Mouse (Mus musculus) layer of hippocampus, adult 9-10 months (tissue): ENCODE data around the gene Cep250.
A peak's percentile ranks its signal among the peaks of the same experiment; 100 is the strongest.
"Not testable (repeated sequence)": the region's sequence is repeated elsewhere in the genome, so short reads cannot be mapped to it uniquely, and the experiment has no call there.

Source experiments
- DNase-seq: peaks from one replicate; pipeline ENCODE4 v3.0.0; 2022; ENCODE audit warnings: low spot score

Gene Cep250

DNA sequence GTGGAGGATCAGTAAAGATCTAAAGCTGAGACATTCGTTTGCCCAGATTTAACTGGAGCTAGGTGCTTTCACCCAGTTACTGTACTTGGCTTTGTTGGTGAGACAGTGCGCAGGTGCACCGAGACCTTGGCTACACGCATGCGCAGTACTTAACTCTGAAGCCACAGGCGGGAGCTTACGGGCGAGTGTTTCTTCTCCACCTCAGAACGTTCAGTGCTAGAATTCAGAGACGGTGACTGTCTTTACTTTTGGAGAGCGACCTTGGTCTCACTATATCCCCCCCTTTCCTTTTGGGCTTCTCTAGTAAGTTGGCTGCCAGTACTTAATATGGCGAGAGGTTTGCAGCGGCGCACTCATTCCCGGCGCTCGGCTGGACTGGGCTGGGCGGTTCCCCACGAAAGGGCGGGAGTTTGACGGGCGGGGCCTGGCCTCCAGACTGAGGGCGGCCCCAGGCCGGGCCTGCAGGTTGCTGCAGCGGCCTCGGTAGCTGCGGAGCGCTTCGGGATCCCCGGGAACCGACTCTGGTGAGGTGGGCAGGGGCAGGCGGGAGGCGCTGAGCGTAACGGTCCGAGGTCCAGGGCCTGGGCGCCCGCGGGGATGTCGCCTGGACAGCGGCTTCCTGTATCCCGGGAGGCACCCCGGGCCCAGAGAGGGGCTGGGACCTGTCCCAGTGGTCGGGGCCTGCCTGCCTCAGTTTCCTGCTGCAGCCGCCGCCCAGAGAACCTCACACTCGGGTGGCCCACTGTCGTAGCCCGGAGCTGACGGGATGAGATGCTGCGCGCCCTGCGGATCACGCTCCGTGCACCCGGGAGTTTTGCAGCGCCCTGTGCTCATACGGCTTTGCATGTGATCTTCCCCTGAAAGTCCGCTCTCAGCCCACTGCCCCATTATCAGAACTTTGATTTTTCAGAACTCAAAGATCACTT, at the start of gene Cep250:
Gene Cep250 (plus strand): TSS at position 325 of the 926 bp plus-strand sequence.
- DNase-seq = peak; percentile 76

DNA sequence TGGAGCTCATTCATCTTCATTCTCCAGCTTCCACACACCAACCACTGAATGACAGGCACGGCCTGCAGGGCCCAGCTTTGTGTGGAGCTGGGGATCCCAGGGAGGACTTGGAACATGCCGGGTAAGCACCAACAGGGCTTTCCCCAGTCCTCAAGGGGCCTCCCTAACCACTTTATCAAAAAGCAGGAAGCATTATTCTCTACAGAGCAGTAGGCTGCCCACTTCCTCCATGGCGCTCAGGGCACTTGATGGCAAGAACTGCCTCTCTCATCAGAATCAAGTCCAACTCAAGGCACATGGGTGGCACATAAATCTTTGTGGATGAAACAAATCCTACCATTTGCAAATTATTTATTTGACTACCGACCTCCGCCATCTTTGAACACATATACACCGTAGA, 41.6 kb upstream of the Cep250 start:
- no peak for DNase-seq

DNA sequence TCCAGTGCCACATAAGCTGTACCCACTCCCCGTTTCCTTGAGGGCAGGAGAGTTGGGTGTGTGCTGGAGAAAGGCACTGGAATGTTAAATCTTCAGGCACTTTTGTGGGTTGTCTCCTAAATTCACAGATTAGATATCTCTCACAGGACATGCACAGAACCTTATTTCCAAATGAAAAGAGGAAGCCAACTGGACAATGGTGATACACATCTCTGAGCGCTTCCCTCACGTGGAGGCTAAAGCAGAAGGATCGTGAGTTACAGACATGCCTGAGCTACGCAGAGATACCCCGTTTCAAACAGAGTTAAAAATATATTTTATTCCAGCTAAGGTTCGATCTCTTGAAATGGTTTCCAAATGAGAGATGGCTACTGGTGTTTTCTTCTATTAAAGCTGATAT, 33.1 kb upstream of the Cep250 start:
- DNase-seq = no peak

DNA sequence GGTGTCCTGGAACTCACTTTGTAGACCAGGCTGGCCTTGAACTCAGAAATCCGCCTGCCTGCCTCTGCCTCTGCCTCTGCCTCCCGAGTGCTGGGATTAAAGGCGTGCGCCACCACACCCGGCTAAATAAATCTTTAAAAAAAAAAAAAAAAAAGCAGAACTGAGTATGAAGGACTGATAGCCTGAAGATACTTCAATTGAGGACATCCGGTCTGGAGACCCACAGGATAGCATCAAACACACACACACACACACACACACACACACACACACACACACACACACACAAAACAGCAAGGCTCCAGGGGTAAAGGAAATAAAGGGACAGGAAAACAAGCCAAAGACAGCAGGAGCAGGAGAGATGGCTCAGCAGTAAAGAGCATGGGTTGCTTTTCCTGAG, 31.0 kb upstream of the Cep250 start:
- not testable (repeated sequence) for DNase-seq

DNA sequence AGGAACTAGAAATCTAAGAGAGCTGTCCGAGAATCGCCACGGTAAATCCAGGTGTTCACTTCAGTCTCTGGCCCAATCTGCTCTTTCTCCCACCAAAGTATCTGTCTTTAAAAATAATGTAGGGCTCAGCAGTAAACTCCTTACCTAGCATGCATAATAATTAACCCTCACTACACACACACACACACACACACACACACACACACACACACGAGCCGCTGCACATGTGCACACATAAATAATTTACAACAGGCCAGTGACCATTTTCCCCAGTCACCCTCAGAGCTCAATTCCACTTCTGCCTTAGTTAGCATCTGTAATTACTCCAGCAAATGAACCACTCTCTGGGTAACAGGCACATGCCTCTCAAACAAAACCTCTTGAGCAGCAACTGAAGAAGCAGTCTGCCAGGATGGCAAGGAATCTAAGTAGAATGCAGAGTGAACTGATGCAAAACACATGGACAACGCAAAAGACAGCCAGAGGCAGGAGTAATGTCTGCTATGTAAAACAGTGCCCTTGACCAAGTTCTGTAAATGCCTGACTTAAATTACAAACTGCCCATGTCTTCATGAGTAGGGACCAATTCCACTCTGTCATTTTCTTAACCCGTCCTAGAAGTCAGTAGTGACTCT, 27.4 kb upstream of the Cep250 start:
- DNase-seq = no peak

DNA sequence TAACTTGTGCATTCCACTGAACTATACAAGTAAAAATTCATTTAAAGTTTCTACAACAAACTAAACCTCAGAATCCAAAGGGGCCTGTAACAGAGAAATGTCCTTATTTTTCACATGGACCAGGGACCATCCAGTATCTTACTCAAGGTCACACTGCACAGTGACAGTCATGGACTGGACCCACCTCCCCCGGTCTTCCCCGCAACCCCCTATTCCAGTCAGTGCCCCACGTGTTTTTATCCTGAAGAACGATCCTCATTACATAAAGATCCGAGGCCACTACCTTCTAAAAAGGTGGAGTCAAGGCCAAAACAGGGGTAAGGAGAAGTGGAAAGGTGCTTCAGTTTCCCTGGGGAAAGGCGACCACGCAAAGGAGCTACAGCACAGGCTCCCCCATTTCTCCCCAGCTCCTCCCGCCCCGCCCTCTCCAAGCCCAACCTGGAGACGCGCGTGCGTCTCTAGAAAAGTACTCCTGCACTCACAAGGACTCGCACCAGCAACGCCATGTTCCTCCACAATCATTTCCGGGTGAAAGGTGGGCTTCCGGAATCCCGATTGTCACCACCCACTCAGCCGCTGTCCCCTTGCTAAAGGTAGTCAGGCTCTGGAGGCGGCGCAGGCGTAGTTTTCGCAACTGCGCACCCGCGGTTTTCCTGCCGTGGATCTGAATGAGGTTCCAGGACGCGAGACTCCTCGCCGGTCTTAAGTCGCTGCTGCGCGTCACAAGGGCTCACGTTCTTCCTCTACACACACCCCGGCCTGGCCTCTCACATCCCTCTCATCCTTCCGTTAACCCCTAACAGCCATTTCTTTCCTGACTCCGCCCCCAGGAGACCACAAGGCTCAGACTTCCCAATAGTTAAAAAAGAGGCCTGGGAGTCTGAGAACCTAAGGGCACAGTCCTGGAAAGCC, 26.5 kb upstream of the Cep250 start, which contains the start of gene Uqcc1:
Gene Uqcc1 (minus strand): TSS at position 780 of the 912 bp plus-strand sequence.
- peak; percentile 91 for DNase-seq

DNA sequence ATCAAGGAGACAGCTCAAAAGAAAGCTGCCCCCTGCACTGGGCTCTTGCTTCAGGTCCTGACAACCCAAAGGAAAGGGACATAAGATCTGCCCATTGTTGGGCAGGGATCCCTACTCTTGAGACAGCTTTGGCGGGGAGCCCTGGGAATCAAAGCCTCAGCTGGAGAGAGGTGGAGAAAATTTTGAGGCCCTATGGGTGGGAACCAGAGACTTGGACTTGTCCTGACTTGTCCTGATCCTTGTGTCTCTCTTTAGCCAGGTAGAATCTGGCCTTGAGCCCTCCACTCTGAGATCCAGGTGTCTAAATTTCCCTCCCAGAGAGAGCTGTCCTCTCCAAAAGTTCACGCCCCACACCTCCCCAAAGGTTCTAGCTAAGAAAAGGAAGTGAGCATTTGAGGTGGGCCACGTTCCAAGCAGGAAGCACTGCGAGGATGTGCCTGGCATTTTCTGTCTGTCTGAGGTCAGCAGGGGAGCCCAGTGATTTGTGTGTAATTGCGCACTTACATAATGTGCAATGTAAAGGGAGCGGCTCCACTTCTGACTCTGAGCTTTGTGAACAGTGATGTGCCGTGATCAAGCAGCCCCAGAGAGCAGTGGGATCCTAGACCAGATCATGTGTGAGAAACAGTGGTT, 16.2 kb upstream of the Cep250 start:
- no peak for DNase-seq

DNA sequence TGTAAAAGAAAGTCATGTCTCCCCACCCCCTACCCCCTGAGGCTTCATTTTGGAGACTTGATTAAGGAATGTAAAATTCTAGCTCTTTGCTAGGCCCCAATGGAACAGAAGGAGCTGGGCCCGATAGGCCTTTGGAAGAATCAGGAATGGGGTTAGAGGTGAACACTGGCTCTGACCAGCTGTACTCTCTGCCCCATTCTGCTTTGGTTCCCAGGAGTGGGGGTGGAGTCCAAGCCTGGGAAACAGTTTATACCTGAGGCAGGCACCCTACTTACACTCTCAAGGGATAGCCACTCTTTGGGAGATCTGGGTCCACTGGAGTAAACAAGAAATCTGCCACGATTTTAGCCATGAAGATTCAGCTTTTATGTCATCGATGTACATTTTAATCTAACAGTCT, 15.6 kb upstream of the Cep250 start, which contains the start of gene Gm15557:
Gene Gm15557 (plus strand): TSS at position 48 of the 400 bp plus-strand sequence.
- DNase-seq = no peak

DNA sequence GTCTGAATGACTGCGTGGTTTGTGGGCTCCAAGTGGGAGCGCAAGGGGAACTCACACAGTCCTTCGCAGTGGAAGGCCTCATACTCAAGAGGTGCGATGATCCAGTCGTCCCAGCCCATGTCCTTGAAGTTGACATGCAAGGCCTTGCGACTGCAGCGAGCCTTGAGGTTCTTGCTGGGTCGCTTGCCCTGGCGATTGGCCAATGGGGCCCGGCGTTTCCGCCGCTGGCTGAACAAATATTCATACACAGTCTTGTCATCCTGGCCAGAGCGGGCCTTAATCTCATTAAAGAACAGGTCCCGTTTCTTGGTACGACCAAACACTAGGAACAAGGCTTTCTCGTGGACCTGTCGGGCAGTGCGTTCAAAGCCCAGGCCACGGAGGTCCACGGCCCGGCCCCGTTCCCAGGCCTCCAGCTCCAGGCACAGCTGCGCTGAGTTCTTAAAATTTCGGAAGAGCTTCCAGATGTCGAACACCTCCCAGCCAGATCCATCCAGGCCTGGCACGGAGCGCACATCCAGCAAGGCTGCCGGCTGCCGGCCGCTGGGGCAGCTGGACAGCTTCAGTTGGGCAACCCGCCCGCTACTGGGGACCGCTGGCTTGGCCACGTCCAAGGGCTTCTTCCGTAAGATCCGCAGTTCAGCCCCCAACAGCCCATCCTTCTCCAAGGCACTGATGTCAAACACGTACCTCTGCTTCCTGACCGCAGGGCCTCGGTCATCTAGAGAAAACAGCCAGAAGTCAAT, 14.4 kb upstream of the Cep250 start:
- no peak for DNase-seq

DNA sequence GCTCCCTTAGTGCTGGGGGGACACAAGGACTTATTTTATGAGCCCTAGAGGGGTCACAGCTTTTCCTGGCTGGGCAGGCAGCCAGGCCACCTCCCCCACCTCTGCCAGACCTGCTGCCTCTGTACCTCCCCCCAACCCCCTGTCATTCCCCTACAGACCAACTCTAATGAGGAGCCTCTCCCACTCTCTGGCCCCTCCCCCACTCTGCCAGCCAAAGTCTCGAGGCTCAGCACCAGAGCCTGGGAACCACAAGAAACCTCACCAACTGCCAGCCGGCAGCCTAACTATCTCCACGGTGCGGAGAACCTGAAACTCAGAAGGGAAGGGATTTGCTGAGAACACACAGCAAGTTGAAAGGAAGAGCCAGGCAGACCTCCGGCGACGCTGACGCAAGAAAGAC, 12.8 kb upstream of the Cep250 start:
- DNase-seq = no peak

DNA sequence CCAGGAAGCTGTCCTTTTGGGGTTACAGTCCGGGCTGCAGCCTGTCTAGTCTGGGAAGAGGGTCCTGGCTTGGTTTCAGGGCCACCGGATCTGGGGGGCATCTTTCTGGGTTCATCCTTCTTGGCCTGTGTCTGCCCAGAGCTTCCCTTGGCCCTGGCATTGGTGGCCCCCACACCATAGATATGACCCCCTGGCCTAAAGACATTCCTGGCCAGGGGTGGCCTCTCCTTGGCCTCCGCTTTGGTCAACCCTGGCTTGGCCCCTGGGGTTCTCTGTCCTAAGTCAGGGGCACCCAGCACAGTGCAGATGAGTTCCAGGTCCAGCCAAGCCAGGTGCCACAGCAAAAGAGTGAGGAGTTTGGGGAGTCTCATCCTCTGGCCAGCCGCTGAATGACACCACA, 11.6 kb upstream of the Cep250 start:
- no peak for DNase-seq

DNA sequence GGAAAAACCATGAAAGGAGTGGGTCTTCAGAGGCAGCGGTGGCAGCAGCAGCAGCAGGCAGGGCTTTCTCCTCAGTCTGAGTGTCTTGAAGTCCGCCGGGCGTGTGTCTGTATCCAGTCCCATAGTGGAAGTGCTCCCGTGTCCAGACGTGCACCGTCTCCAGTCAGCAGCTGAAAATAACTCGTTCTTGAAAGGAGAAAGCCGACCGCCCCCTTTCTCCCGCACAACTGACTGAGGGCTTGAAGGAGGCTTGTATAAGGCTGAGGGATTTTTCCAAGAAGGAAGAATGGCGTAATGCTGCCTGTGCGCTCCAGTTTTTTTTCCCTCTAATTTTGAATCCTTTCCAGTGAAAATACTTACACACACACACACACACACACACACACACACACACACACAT, 11.1 kb upstream of the Cep250 start, which contains the start of gene Gdf5:
Gene Gdf5 (minus strand): TSS at position 244 of the 400 bp plus-strand sequence.
- no peak for DNase-seq

DNA sequence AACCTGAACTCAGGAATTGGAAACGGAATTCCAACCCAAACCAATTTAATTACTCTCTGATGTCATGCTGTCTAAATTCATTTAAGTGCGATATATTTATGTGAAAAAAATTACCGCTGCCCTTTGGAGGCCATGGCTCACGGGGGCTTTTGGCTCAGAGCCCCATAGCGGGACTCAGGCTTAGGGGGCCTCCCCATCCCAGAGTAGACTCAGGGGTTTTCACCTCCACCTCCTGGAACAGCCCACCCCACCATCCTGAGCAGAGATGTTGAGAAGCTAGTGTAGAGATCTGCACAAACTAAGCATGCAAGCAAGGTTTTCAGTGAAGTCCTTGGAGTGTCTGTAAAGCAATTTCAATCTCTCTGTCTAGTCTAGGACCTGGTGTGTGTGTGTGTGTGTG, 10.7 kb upstream of the Cep250 start:
- DNase-seq = no peak

DNA sequence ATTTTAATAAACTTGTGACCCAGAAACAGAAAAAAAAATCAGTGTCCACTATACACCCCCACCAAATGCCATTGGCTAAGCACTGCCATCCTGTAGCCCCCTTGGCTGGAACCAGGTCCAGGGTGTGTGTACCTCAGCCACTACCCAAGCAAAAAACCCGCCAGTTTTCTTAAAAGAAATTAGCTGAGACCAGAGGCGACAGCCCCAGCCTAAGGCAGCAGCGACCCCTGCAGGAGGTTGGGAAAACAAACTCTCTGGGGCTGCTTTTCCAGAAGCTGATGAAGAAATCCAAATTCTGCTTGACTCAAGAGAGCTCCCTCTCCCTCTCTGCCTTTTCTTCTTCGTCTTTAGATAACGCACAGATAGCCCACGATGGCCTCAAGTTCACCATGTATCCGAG, 10.2 kb upstream of the Cep250 start:
- no peak for DNase-seq

DNA sequence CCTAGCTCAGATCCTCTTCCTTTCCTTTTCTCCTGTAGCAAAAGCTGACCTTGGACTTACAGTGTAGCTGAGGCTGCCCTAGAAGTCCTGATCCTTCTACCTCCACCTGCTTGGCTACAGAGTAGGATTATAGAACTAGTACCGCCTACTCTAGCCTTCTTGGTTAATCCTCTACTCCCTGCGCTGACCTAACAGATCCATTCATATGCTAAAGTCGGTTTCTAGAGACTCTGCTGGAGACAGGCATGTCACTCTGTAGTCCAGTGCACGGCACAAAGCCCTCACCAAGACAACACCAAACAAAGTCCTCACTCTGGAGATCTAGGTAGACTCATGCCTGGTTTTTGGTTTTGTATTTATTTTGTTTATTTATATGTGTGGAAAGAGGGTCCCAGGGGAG, 9.8 kb upstream of the Cep250 start:
- DNase-seq = no peak

DNA sequence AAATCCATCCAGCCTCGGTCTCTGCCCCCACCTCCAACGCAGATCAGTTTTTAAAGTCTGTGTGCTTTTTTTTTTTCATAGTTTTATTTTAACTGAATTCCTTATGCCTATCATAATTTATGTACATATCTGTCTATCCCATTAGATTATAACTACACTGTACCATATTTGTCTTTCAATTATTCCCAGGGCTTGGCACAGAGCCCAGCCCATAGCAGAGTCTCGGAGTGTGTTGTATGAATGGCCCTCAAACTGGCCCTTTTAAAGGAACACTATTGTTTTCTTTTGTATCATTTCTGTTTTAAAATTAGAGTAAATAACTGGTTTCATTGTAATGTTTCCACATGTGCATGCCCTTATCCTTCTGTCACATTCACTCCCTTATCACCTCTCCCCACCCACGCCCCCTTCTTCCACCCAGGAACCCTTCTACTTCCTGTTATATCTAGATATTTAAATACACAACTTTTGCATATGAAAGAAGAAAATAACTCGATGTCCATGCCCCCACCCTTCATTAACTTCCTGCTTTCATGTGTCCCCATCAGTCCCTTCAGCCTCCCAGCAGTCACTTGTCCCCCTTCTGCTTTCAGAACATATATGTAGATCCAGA, 8.8 kb upstream of the Cep250 start:
- no peak for DNase-seq

DNA sequence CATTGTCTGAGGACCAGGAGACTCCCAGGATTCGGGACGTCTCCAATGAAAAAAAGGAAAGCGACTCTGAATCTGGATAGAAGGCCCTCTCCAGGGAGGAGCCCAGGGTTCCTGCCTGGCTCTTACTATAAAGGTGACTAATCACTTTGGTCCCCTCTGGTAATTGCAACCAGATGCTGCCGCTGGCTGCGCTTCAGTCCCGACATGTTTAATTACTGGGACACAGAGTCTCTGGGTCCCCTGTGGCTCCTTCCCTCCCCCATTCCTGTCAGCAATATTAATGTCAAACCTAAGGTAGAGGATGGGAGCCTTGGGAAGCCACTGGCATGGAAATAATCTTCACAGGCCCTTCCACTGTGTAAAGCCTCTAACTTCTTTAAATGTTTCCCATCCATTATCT, 6.9 kb upstream of the Cep250 start:
- DNase-seq = no peak

DNA sequence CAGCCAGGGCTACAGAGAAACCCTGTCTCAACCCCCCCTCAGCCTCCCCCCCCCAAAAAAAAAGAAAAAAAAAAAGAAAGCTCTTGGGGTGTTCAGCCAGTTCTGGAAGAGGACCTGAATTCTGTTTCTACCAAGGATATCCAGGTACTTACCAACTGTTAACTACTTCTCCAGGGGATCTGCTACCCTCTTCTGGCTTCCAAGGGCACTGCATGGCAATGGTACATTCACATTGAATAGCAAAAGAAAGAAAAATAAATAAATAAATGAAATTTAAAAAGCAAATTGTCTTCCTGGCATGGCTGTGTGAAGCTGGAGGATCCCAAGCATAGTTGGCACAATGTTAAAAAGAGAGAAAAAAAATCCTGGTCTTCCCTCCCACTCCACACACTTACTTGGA, 4.3 kb upstream of the Cep250 start:
- peak; percentile 71 for DNase-seq

DNA sequence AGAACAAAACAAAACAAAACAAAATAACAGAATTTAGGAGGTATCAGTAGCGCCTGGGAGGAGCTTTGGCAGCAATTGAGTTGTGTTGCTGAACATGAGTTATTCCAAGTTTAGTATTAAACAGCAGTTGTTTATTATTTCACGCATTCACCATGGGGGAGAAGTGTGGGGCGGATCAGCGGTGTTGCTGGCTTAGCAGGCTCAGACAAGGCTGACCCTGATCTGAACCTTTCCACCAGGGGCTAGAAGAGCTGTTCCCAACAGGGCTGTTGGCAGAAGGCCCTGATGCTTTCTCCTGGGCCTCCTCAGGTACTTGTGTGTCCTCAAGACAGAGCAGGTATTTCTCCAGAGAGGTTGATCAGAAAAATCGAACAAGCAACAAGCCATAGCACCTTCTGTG, 3.7 kb downstream of the Cep250 start:
- DNase-seq = no peak

DNA sequence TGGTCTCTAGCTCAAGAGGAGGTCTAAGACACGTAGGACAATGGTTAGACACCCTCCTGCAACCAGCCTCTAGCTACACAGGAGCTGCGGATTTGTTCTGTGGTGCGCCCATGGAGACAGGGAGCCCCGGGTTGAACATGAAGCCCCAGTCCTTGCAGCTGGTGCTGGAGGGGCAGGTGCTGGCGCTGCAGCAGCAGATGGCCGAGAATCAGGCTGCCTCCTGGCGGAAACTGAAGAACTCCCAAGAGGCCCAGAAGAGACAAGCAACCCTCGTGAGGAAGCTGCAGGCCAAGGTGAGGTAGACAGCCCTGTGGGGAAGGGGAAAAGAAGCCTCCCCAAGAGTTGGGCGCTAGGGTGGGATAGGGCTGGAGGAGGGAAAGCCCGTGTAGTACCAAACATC, 5.6 kb downstream of the Cep250 start:
- no peak for DNase-seq

DNA sequence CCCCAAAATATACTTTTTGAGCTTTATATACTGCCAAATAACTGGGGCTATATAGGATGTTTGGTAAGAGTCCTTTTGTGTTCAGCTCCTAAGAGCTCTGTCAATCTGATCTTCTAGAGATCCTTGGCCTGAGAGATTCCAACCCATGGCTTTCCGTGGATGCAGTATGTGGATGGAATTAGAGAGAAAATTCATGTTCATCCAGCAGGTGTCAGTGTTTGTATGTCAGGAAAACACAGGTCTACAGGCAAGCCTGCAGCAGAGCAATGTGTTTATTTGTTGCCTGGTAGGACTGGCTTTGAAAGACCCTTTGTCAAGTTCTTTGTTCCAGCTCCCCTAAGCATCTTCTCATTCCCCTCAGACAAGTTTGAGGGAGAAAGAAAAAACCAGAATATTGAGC, 6.7 kb downstream of the Cep250 start:
- peak; percentile 59 for DNase-seq
